Mouse (Mus musculus): Measurements from ENCODE around the gene H2-T23. TPM values are rescaled to one million over a fixed set of nuclear protein-coding genes. Genes with fewer than 3 reads are reported as not detected.
A peak's percentile ranks its signal among the peaks of the same experiment; 100 is the strongest.
"Not testable (repeated sequence)": the region's sequence is repeated elsewhere in the genome, so short reads cannot be mapped to it uniquely, and the experiment has no call there.

The H2-T23 gene
- 6.2 and 7.3 TPM in 2 replicates for polyA plus RNA-seq (2015; fragmentation: Nextera tagmentation; extraction: Ambion mirVana)

- H3K27ac ChIP-seq (ENCODE audit: low read length); H3K36me3 ChIP-seq (ENCODE audit: control insufficient read depth, insufficient read depth); H3K27me3 ChIP-seq (replicated peaks; ENCODE audit: control insufficient read depth, insufficient read depth, low read length); H3K4me1 ChIP-seq (replicated peaks; ENCODE audit: control insufficient read depth, insufficient read depth, low read length); H3K9me3 ChIP-seq (ENCODE audit: control insufficient read depth, low read length): not testable (repeated sequence)
- WGBS, result under 1% methylated on average over 24 of the region's 25 CpGs
- ATAC-seq, result peak; percentile 11; the same call in 1 of the 2 replicates
- Histone ChIP-seq H3K4me3 (replicated peaks; ENCODE audit: low read length) (peak within 1 kb of the TSS; percentile 46), H3K9ac (replicated peaks; ENCODE audit: low read depth, low read length) (peak within 1 kb of the TSS; percentile 62), H3K4me2 (ENCODE audit: low read length) (peak within 1 kb of the TSS; percentile 72)
These were observed at the start of gene H2-T23 for GRCm38 (mm10) chr17:36032351-36032875. Gene H2-T23 (minus strand): TSS chr17:36032855.

GRCm38 (mm10) chr17:36081901-36082300, 49.2 kb upstream of the H2-T23 start:
- not testable (repeated sequence) for ATAC-seq; H3K36me3 ChIP-seq (ENCODE audit: control insufficient read depth, insufficient read depth); H3K27ac ChIP-seq (ENCODE audit: low read length); H3K27me3 ChIP-seq (replicated peaks; ENCODE audit: control insufficient read depth, insufficient read depth, low read length); H3K4me2 ChIP-seq (ENCODE audit: low read length); H3K9ac ChIP-seq (replicated peaks; ENCODE audit: low read depth, low read length); H3K4me3 ChIP-seq (replicated peaks; ENCODE audit: low read length); H3K4me1 ChIP-seq (replicated peaks; ENCODE audit: control insufficient read depth, insufficient read depth, low read length); H3K9me3 ChIP-seq (ENCODE audit: control insufficient read depth, low read length)

DNA sequence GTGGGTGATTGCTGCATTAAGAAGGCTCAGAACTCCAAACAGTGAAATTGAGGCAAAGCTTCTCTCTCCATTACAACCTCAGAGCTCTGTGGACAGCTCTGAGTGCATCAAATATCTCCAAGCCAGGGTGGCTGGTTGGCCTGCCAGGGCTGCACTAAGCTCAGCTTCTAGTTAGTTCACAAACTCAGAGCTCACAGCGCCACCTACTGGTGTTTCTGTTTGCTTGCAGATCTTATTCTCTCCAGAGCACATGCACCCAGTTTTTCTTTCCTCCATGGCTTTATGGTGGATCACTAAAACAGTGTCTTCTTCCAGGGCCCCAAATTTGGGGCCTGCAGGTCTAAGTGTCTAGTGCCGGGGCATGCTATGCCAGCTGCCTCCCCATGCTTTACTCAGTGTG, 28.2 kb upstream of the H2-T23 start:
- Histone ChIP-seq H3K27ac (ENCODE audit: low read length) (no peak overlapping the region), H3K4me1 (replicated peaks; ENCODE audit: control insufficient read depth, insufficient read depth, low read length) (no peaks in the 10 kb centered on the region), H3K36me3 (ENCODE audit: control insufficient read depth, insufficient read depth) (no peaks in the 10 kb centered on the region), H3K4me2 (ENCODE audit: low read length) (no peak overlapping the region), H3K9me3 (ENCODE audit: control insufficient read depth, low read length) (no peaks in the 10 kb centered on the region), H3K27me3 (replicated peaks; ENCODE audit: control insufficient read depth, insufficient read depth, low read length) (no peaks in the 10 kb centered on the region), H3K4me3 (replicated peaks; ENCODE audit: low read length) (no peak overlapping the region), H3K9ac (replicated peaks; ENCODE audit: low read depth, low read length) (no peak overlapping the region)
- ATAC-seq, result no peak
- 28% methylated on average over 2 of the region's 2 CpGs for WGBS

DNA sequence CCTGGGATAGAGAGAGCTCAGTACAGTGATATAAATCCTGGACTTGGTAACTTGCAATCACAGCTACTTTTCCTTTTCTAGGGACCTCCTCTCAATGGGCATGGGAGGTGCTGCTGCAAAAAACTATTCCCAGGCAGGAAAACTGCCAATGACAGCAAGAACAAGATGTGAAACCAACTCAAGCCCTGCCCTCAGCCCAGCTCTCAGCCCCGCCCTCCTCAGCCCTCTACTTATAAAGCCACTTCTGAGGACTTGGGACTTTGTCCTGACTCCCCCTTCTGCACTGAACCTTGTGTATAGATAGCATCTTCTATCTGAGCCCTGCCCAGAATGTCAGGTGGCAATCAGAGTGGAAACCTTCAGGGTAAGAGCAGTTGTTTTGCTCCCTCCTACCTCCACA, 25.7 kb upstream of the H2-T23 start, which contains the start of gene Gm11127:
Gene Gm11127, minus strand, starts transcription at position 10 of the 400 bp plus-strand sequence.
- H3K27me3 ChIP-seq (replicated peaks; ENCODE audit: control insufficient read depth, insufficient read depth, low read length); H3K9me3 ChIP-seq (ENCODE audit: control insufficient read depth, low read length); H3K9ac ChIP-seq (replicated peaks; ENCODE audit: low read depth, low read length); H3K27ac ChIP-seq (ENCODE audit: low read length); ATAC-seq; H3K4me2 ChIP-seq (ENCODE audit: low read length); H3K36me3 ChIP-seq (ENCODE audit: control insufficient read depth, insufficient read depth); H3K4me1 ChIP-seq (replicated peaks; ENCODE audit: control insufficient read depth, insufficient read depth, low read length); H3K4me3 ChIP-seq (replicated peaks; ENCODE audit: low read length): not testable (repeated sequence)
- WGBS, result 56% methylated on average over 1 of the region's 1 CpGs

- not testable (repeated sequence) for ATAC-seq; H3K27ac ChIP-seq (ENCODE audit: low read length); H3K27me3 ChIP-seq (replicated peaks; ENCODE audit: control insufficient read depth, insufficient read depth, low read length); H3K4me2 ChIP-seq (ENCODE audit: low read length); H3K9ac ChIP-seq (replicated peaks; ENCODE audit: low read depth, low read length); H3K9me3 ChIP-seq (ENCODE audit: control insufficient read depth, low read length); H3K4me3 ChIP-seq (replicated peaks; ENCODE audit: low read length); H3K36me3 ChIP-seq (ENCODE audit: control insufficient read depth, insufficient read depth); H3K4me1 ChIP-seq (replicated peaks; ENCODE audit: control insufficient read depth, insufficient read depth, low read length)
- 90% methylated on average over 23 of the region's 25 CpGs for WGBS
These were observed 25.3 kb upstream of the H2-T23 start for GRCm38 (mm10) chr17:36057927-36058326.

GRCm38 (mm10) chr17:36043286-36043685, 10.6 kb upstream of the H2-T23 start:
- Histone ChIP-seq H3K4me3 (replicated peaks; ENCODE audit: low read length) (no peak overlapping the region), H3K9ac (replicated peaks; ENCODE audit: low read depth, low read length) (no peak overlapping the region), H3K4me1 (replicated peaks; ENCODE audit: control insufficient read depth, insufficient read depth, low read length) (no peaks in the 10 kb centered on the region; the same call in 1 of the 2 replicates), H3K27me3 (replicated peaks; ENCODE audit: control insufficient read depth, insufficient read depth, low read length) (no peaks in the 10 kb centered on the region), H3K36me3 (ENCODE audit: control insufficient read depth, insufficient read depth) (no peaks in the 10 kb centered on the region), H3K9me3 (ENCODE audit: control insufficient read depth, low read length) (no peaks in the 10 kb centered on the region), H3K4me2 (ENCODE audit: low read length) (no peak overlapping the region; the same call in 1 of the 2 replicates), H3K27ac (ENCODE audit: low read length) (no peak overlapping the region)
- WGBS, result 71% methylated on average over 3 of the region's 3 CpGs
- no peak for ATAC-seq

DNA sequence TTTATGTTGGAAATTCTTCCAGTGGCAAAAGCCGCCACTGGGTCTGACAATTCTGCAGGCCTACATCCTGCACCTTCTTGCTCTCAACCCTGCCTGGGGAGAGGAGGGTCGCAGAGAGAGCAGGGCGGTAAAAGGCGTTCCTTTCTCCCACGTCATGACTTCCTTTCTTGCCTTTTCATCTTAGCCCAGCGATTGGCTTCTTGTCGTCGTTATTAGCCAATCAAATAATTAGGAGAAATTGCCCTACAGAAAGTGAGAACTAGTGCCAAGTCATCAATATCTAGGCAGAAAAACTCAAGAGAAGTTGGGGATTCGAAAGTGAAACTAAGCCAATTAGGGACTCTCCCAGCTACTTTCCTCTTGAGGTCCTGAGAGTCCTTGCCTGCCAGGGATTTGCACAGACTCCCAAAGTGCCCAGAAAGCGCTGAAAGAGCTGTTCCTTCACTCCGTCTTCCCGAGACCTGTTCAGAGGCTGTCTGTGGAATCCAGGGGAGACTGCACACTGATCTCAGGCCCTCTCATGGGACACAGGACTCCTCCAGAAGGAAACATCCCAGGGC, 10.0 kb upstream of the H2-T23 start, which contains the start of the genes H2-T22 and Gm6034:
Gene H2-T22, minus strand, starts transcription at position 138 of the 560 bp plus-strand sequence.
Gene Gm6034, plus strand, starts transcription at position 352 of the 560 bp plus-strand sequence.
- H3K27ac ChIP-seq (ENCODE audit: low read length); H3K27me3 ChIP-seq (replicated peaks; ENCODE audit: control insufficient read depth, insufficient read depth, low read length); H3K36me3 ChIP-seq (ENCODE audit: control insufficient read depth, insufficient read depth); H3K9me3 ChIP-seq (ENCODE audit: control insufficient read depth, low read length); H3K4me1 ChIP-seq (replicated peaks; ENCODE audit: control insufficient read depth, insufficient read depth, low read length): not testable (repeated sequence)
- Histone ChIP-seq H3K4me3 (replicated peaks; ENCODE audit: low read length) (peak within 1 kb of the TSS; percentile 42), H3K4me2 (ENCODE audit: low read length) (peak within 1 kb of the TSS; percentile 69), H3K9ac (replicated peaks; ENCODE audit: low read depth, low read length) (peak within 1 kb of the TSS; percentile 54)
- WGBS, result 0% methylated on average over 12 of the region's 12 CpGs
- peak; percentile 97 for ATAC-seq

DNA sequence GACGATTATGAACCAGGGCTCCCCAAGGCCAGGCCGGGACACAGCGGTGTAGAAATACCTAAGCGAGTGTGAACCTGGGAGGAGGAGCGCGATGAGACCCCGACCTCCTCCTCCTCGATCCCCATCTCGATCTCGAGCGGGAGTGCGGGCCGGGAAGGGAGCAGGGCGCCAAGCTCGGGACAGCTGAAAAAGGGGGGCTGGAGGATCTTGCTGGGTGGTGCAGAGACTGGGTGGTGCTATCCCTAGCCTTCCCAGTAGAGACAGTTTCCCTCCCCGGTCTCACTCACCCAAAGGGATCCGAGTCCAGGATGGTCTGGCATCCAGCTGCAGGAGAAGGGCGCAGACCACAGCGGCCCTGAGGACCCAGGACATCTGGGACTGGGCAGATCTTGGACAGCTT, 9.4 kb upstream of the H2-T23 start:
- not testable (repeated sequence) for H3K4me1 ChIP-seq (replicated peaks; ENCODE audit: control insufficient read depth, insufficient read depth, low read length); H3K27ac ChIP-seq (ENCODE audit: low read length); H3K36me3 ChIP-seq (ENCODE audit: control insufficient read depth, insufficient read depth); H3K9me3 ChIP-seq (ENCODE audit: control insufficient read depth, low read length); H3K27me3 ChIP-seq (replicated peaks; ENCODE audit: control insufficient read depth, insufficient read depth, low read length)
- ATAC-seq, result peak; percentile 65
- Histone ChIP-seq H3K9ac (replicated peaks; ENCODE audit: low read depth, low read length) (peak overlapping the region; percentile 54), H3K4me3 (replicated peaks; ENCODE audit: low read length) (peak overlapping the region; percentile 42), H3K4me2 (ENCODE audit: low read length) (peak overlapping the region; percentile 69)
- WGBS, result 1% methylated on average over 17 of the region's 19 CpGs

DNA sequence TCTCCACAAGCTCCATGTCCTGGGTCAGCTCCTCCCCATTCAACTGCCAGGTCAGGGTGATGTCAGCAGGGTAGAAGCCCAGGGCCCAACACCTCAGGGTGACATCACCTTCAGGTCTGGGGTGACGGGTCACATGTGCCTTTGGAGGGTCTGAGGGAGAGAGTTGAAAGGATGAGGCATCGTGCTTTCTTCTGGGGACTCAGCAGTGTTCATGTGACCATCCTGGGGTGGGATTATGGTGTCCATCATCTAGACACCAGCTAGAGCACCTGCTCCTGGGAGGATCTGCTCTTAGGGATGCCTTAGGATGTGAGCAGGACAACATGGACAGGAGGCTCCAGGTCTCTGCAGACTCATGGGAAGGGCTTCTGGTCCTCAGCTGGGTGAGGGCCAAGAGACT, 7.9 kb upstream of the H2-T23 start:
- not testable (repeated sequence) for H3K4me3 ChIP-seq (replicated peaks; ENCODE audit: low read length); H3K27ac ChIP-seq (ENCODE audit: low read length); ATAC-seq; H3K4me2 ChIP-seq (ENCODE audit: low read length); H3K9ac ChIP-seq (replicated peaks; ENCODE audit: low read depth, low read length); H3K4me1 ChIP-seq (replicated peaks; ENCODE audit: control insufficient read depth, insufficient read depth, low read length); H3K27me3 ChIP-seq (replicated peaks; ENCODE audit: control insufficient read depth, insufficient read depth, low read length); H3K9me3 ChIP-seq (ENCODE audit: control insufficient read depth, low read length); H3K36me3 ChIP-seq (ENCODE audit: control insufficient read depth, insufficient read depth)
- 93% methylated on average over 2 of the region's 2 CpGs for WGBS

Data from forebrain, embryonic 16.5 days (tissue).